Mouse (Mus musculus) myocyte (in vitro differentiated cells): ENCODE data around the gene Olfr1413.

Experiments
- CEBPB ChIP-seq: IDR thresholded peaks from 2 replicates; pipeline ENCODE4 v1.6.1; 2011; ENCODE audit warnings: mild to moderate bottlenecking, moderate library complexity; ENCODE audit not compliant: poor library complexity, insufficient read depth, severe bottlenecking
- E2F4 ChIP-seq: IDR thresholded peaks from one replicate; pipeline ENCODE4 v1.6.1; 2011; ENCODE audit warnings: mild to moderate bottlenecking, control low read depth, moderate library complexity; ENCODE audit not compliant: insufficient read depth
- MAX ChIP-seq: IDR thresholded peaks from one replicate; pipeline ENCODE4 v1.6.1; 2011; ENCODE audit warnings: low read depth, mild to moderate bottlenecking, control low read depth
- MYOD1 ChIP-seq, 3 experiments: IDR thresholded peaks; one replicate each; pipeline ENCODE4 v1.6.1; 2011; ENCODE audit warnings: control low read depth in 2 of 3, low read depth in 2 of 3, mild to moderate bottlenecking in 2 of 3, moderate library complexity in 1 of 3; ENCODE audit not compliant: insufficient read length in 2 of 3, control insufficient read depth in 1 of 3
- MYOG ChIP-seq, 3 experiments: IDR thresholded peaks; one replicate each; pipeline ENCODE4 v1.6.1; 2011; ENCODE audit warnings: control low read depth in 2 of 3, low read depth in 2 of 3, mild to moderate bottlenecking in 2 of 3; ENCODE audit not compliant: insufficient read length in 2 of 3, control insufficient read depth in 1 of 3, insufficient read depth in 1 of 3
- POLR2A ChIP-seq: IDR thresholded peaks from one replicate; pipeline ENCODE4 v1.6.1; 2011; ENCODE audit warnings: low read depth, mild to moderate bottlenecking, control low read depth, moderate library complexity; ENCODE audit not compliant: insufficient read length
- POLR2AphosphoS2 ChIP-seq: IDR thresholded peaks from one replicate; pipeline ENCODE4 v1.6.1; 2011; ENCODE audit warnings: low read depth, control low read depth; ENCODE audit not compliant: insufficient read length
- REST ChIP-seq: IDR thresholded peaks from one replicate; pipeline ENCODE4 v1.6.1; 2011; ENCODE audit warnings: mild to moderate bottlenecking, control low read depth, moderate library complexity; ENCODE audit not compliant: insufficient read depth, insufficient read length
- SRF ChIP-seq: IDR thresholded peaks from one replicate; pipeline ENCODE4 v1.6.1; 2011; ENCODE audit warnings: low read depth; ENCODE audit not compliant: control insufficient read depth, insufficient read length
- TCF12 ChIP-seq: IDR thresholded peaks from one replicate; pipeline ENCODE4 v1.6.1; 2011; ENCODE audit warnings: mild to moderate bottlenecking, control low read depth; ENCODE audit not compliant: poor library complexity, insufficient read depth, severe bottlenecking
- TCF3 ChIP-seq: IDR thresholded peaks from one replicate; pipeline ENCODE4 v1.6.1; 2011; ENCODE audit warnings: low read depth, control low read depth; ENCODE audit not compliant: insufficient read length
- USF1 ChIP-seq: IDR thresholded peaks from one replicate; pipeline ENCODE4 v1.6.1; 2011; ENCODE audit warnings: low read depth, mild to moderate bottlenecking, control low read depth, moderate library complexity

DNA sequence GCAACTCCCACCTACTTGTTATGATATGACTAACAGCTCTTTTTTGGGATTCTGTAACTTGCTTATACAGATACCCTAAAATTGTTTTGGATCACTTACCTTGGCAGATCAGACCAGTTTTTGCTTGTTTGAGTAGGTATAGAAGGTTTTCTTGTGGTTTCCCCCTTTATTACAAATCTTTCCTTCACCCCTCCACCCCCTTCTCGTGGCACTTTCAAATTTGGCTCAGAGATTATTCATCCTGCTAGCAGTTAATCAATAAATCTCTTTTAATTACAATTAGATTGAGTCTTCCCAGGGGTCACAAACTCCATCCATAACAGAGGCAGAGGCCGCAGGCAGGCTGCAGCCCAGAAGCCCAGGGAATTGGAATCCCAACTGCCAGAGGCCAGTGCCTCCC is 46.4 kb downstream of the Olfr1413 start, which contains the start of gene Olfr12:
- TF ChIP-seq CEBPB: no peak
- TF ChIP-seq POLR2A: no peak
- TF ChIP-seq MAX: no peak
- TF ChIP-seq MYOD1 (IDR thresholded peaks at IDR 0.05; ENCODE audit: control insufficient read depth in 1 of 3, insufficient read length in 2 of 3, low read depth in 2 of 3): no peak
- no peak for TF ChIP-seq E2F4
- no peak for TF ChIP-seq TCF12
- no peak for TF ChIP-seq MYOG (IDR thresholded peaks at IDR 0.05; ENCODE audit: control insufficient read depth in 1 of 3, insufficient read depth in 1 of 3, insufficient read length in 2 of 3, low read depth in 2 of 3)
- TF ChIP-seq SRF: no peak
- no peak for TF ChIP-seq TCF3
- no peak for TF ChIP-seq USF1
- no peak for TF ChIP-seq POLR2AphosphoS2
- no peak for TF ChIP-seq REST
